In genomic region chr11:96830539-96831216, GRCm38 (mm10) we compare ENCODE assay signal across 8 mouse cellular contexts. TPM values are rescaled to one million over a fixed set of nuclear protein-coding genes. Genes with fewer than 3 reads are reported as not detected.
DNase-seq lines count a peak whose midpoint lies in the region; ATAC-seq and TF ChIP-seq lines count a peak whose summit lies in the region.

No protein-coding gene starts in this region.

- no peaks in the 10 kb centered on the region for H3K27me3 ChIP-seq in heart, embryonic 15.5 days
- H3K27me3 ChIP-seq in G1E (ENCODE audit: insufficient read depth, low read length) = peaks cover 6% of the 10 kb centered on the region
- H3K27me3 ChIP-seq in forebrain, postnatal 0 days (ENCODE audit: insufficient read depth, low read length) = no peaks in the 10 kb centered on the region
- H3K27me3 ChIP-seq in midbrain, embryonic 10.5 days (ENCODE audit: low read depth, poor library complexity, severe bottlenecking) = no peaks in the 10 kb centered on the region

- peak overlapping the region; percentile 57 for H3K9ac ChIP-seq in heart, embryonic 15.5 days
- H3K9ac ChIP-seq in forebrain, postnatal 0 days = peak overlapping the region; percentile 66

- no peak for TF ChIP-seq CTCF in G1E (IDR thresholded peaks at IDR 0.05; ENCODE audit: low read depth, low read length)
- TF ChIP-seq CTCF in forebrain, postnatal 0 days (IDR thresholded peaks at IDR 0.05; ENCODE audit: low read depth) = no peak

- H3K4me1 ChIP-seq in heart, embryonic 15.5 days (replicated peaks) = peaks cover 35% of the 10 kb centered on the region
- peaks cover 47% of the 10 kb centered on the region for H3K4me1 ChIP-seq in G1E (ENCODE audit: insufficient read depth, low read depth, low read length)
- peaks cover 5% of the 10 kb centered on the region; the same call in 1 of the 2 replicates for H3K4me1 ChIP-seq in forebrain, postnatal 0 days (ENCODE audit: insufficient read depth)
- peaks cover 46% of the 10 kb centered on the region for H3K4me1 ChIP-seq in midbrain, embryonic 10.5 days

- DNase-seq in heart, adult 11 months = no peak
- no peak for DNase-seq in G1E (ENCODE audit: low spot score)
- DNase-seq in forebrain, postnatal 0 days = no peak
- DNase-seq in midbrain, embryonic 10.5 days (ENCODE audit: low spot score) = no peak
- no peak for DNase-seq in embryo, embryonic 10 days (ENCODE audit: low spot score)
- no peak for DNase-seq in thymus, postnatal 36 days

- no peak for ATAC-seq in heart, embryonic 15.5 days (replicated peaks; ENCODE audit: insufficient number of reproducible peaks, insufficient read depth, low FRiP score, low read depth)
- ATAC-seq in G1E (ENCODE audit: extremely low read depth, insufficient number of reproducible peaks, low FRiP score, poor library complexity, severe bottlenecking) = no peak
- ATAC-seq in forebrain, postnatal 0 days = no peak
- ATAC-seq in megakaryocyte progenitor cell, adult 5-6 weeks (replicated peaks; ENCODE audit: poor library complexity) = no peak

- peak overlapping the region; percentile 81 for H3K4me3 ChIP-seq in heart, embryonic 15.5 days
- H3K4me3 ChIP-seq in G1E (ENCODE audit: low read depth, low read length) = peak overlapping the region; percentile 88
- peak overlapping the region; percentile 87 for H3K4me3 ChIP-seq in forebrain, postnatal 0 days (ENCODE audit: low read depth, low read length)
- H3K4me3 ChIP-seq in midbrain, embryonic 10.5 days = peak overlapping the region; percentile 92

- WGBS in heart, embryonic 15.5 days = 16% methylated on average over 13 of the region's 13 CpGs
- WGBS in forebrain, postnatal 0 days = 20% methylated on average over 13 of the region's 13 CpGs
- 26% methylated on average over 13 of the region's 13 CpGs for WGBS in midbrain, embryonic 10.5 days

- H3K27ac ChIP-seq in heart, embryonic 15.5 days = peak overlapping the region; percentile 95
- H3K27ac ChIP-seq in forebrain, postnatal 0 days (ENCODE audit: low read depth, low read length) = peak overlapping the region; percentile 95
- peak overlapping the region; percentile 97 for H3K27ac ChIP-seq in midbrain, embryonic 10.5 days (replicated peaks)

- peak overlapping the region; percentile 65 for H3K4me2 ChIP-seq in heart, embryonic 15.5 days
- peak overlapping the region; percentile 54 for H3K4me2 ChIP-seq in forebrain, postnatal 0 days (ENCODE audit: low read depth)

- H3K9me3 ChIP-seq in heart, embryonic 15.5 days (replicated peaks) = no peaks in the 10 kb centered on the region
- H3K9me3 ChIP-seq in G1E (replicated peaks) = no peaks in the 10 kb centered on the region
- no peaks in the 10 kb centered on the region for H3K9me3 ChIP-seq in forebrain, postnatal 0 days (ENCODE audit: low read length)
- no peaks in the 10 kb centered on the region for H3K9me3 ChIP-seq in midbrain, embryonic 10.5 days (replicated peaks)

- H3K36me3 ChIP-seq in heart, embryonic 15.5 days = peaks cover 5% of the 10 kb centered on the region; the same call in 1 of the 2 replicates
- H3K36me3 ChIP-seq in G1E (replicated peaks) = peaks cover 26% of the 10 kb centered on the region
- H3K36me3 ChIP-seq in forebrain, postnatal 0 days (ENCODE audit: insufficient read depth) = peaks cover 13% of the 10 kb centered on the region
- peaks cover 25% of the 10 kb centered on the region for H3K36me3 ChIP-seq in midbrain, embryonic 10.5 days

RNA-seq across cellular contexts. Expression of gene Nfe2l1, which starts 0.9 kb away (rescaled TPM):
- polyA plus RNA-seq in heart, embryonic 15.5 days (2015; fragmentation: Nextera tagmentation; extraction: Ambion mirVana) = 75.3 and 79.0 TPM in 2 replicates
- total RNA-seq in G1E (2014; fragmentation: Nextera tagmentation) = 56.3 and 70.5 TPM in 2 replicates
- total RNA-seq in G1E (2017) = 22.5 and 24.0 TPM in 2 replicates
- 29.1 and 35.9 TPM in 2 replicates for polyA plus RNA-seq in G1E (2012)
- total RNA-seq in forebrain, postnatal 0 days (2014; rRNA removed) = 46.5 and 57.4 TPM in 2 replicates
- polyA plus RNA-seq in forebrain, postnatal 0 days (2015; fragmentation: Nextera tagmentation; extraction: Ambion mirVana) = 47.3 and 62.4 TPM in 2 replicates
- 71.9 and 78.0 TPM in 2 replicates for polyA plus RNA-seq in midbrain, embryonic 10.5 days (2016; fragmentation: Nextera tagmentation; extraction: Ambion mirVana)
- 39.0 and 39.8 TPM in 2 replicates for total RNA-seq in megakaryocyte progenitor cell, adult 5-6 weeks (2015)
- total RNA-seq in megakaryocyte progenitor cell, adult 5-6 weeks (2017) = 41.0 and 42.5 TPM in 2 replicates

RNA-seq across cellular contexts. Expression of gene Copz2, which starts 19.0 kb away (rescaled TPM):
- 120 and 122 TPM in 2 replicates for polyA plus RNA-seq in heart, embryonic 15.5 days (2015; fragmentation: Nextera tagmentation; extraction: Ambion mirVana)
- total RNA-seq in G1E (2014; fragmentation: Nextera tagmentation) = 9.0 and 16.3 TPM in 2 replicates
- 1.5 and 3.1 TPM in 2 replicates for total RNA-seq in G1E (2017)
- polyA plus RNA-seq in G1E (2012) = 0.48 and 0.52 TPM in 2 replicates
- 5.8 and 7.1 TPM in 2 replicates for total RNA-seq in forebrain, postnatal 0 days (2014; rRNA removed)
- 14.8 and 14.9 TPM in 2 replicates for polyA plus RNA-seq in forebrain, postnatal 0 days (2015; fragmentation: Nextera tagmentation; extraction: Ambion mirVana)
- 44.9 and 46.1 TPM in 2 replicates for polyA plus RNA-seq in midbrain, embryonic 10.5 days (2016; fragmentation: Nextera tagmentation; extraction: Ambion mirVana)
- total RNA-seq in megakaryocyte progenitor cell, adult 5-6 weeks (2015) = 6.2 and 6.5 TPM in 2 replicates
- total RNA-seq in megakaryocyte progenitor cell, adult 5-6 weeks (2017) = 3.3 and 4.0 TPM in 2 replicates

RNA-seq across cellular contexts. Expression of gene Cbx1, which starts 41.8 kb away (rescaled TPM):
- 52.4 and 52.9 TPM in 2 replicates for polyA plus RNA-seq in heart, embryonic 15.5 days (2015; fragmentation: Nextera tagmentation; extraction: Ambion mirVana)
- 78.9 and 81.3 TPM in 2 replicates for total RNA-seq in G1E (2014; fragmentation: Nextera tagmentation)
- 99.1 and 100 TPM in 2 replicates for total RNA-seq in G1E (2017)
- 73.7 and 75.0 TPM in 2 replicates for polyA plus RNA-seq in G1E (2012)
- 57.0 and 62.4 TPM in 2 replicates for total RNA-seq in forebrain, postnatal 0 days (2014; rRNA removed)
- 53.7 and 55.6 TPM in 2 replicates for polyA plus RNA-seq in forebrain, postnatal 0 days (2015; fragmentation: Nextera tagmentation; extraction: Ambion mirVana)
- polyA plus RNA-seq in midbrain, embryonic 10.5 days (2016; fragmentation: Nextera tagmentation; extraction: Ambion mirVana) = 193 and 198 TPM in 2 replicates
- total RNA-seq in megakaryocyte progenitor cell, adult 5-6 weeks (2015) = 61.3 and 70.5 TPM in 2 replicates
- 94.4 and 116 TPM in 2 replicates for total RNA-seq in megakaryocyte progenitor cell, adult 5-6 weeks (2017)

RNA-seq across cellular contexts. Expression of gene Snx11, which starts 53.3 kb away (rescaled TPM):
- 10.9 and 13.4 TPM in 2 replicates for polyA plus RNA-seq in heart, embryonic 15.5 days (2015; fragmentation: Nextera tagmentation; extraction: Ambion mirVana)
- total RNA-seq in G1E (2014; fragmentation: Nextera tagmentation) (9.9 and 18.9 TPM in 2 replicates), G1E (2017) (19.9 and 21.4 TPM in 2 replicates)
- 9.9 and 10.7 TPM in 2 replicates for polyA plus RNA-seq in G1E (2012)
- 59.2 and 68.8 TPM in 2 replicates for total RNA-seq in forebrain, postnatal 0 days (2014; rRNA removed)
- polyA plus RNA-seq in forebrain, postnatal 0 days (2015; fragmentation: Nextera tagmentation; extraction: Ambion mirVana) = 32.7 and 37.1 TPM in 2 replicates
- polyA plus RNA-seq in midbrain, embryonic 10.5 days (2016; fragmentation: Nextera tagmentation; extraction: Ambion mirVana) = 27.6 and 33.0 TPM in 2 replicates
- 8.6 and 9.6 TPM in 2 replicates for total RNA-seq in megakaryocyte progenitor cell, adult 5-6 weeks (2015)
- 16.9 and 17.3 TPM in 2 replicates for total RNA-seq in megakaryocyte progenitor cell, adult 5-6 weeks (2017)

Comparison
In these comparisons a context has a peak if more than half of its experiments do, and no peak if none do; other contexts are left out.
1. RNA of gene Copz2, which starts 19.0 kb away (polyA plus RNA-seq): 120 to 122 TPM in heart, embryonic 15.5 days, 44.9 to 46.1 TPM in midbrain, embryonic 10.5 days and 14.8 to 14.9 TPM in forebrain, postnatal 0 days; 0.48 to 0.52 TPM in G1E; every median in the first group is over 10 times any median in the second.
2. Peak in every context shown above with its lines, with median percentiles within 50 percentile points of each other: H3K27ac ChIP-seq and H3K4me3 ChIP-seq.